Mouse (Mus musculus) heart, embryonic 13.5 days (tissue): ENCODE data around the gene BC003965. TPM values are rescaled to one million over a fixed set of nuclear protein-coding genes. Genes with fewer than 3 reads are reported as not detected.
A peak's percentile ranks its signal among the peaks of the same experiment; 100 is the strongest.
"Not testable (repeated sequence)": the region's sequence is repeated elsewhere in the genome, so short reads cannot be mapped to it uniquely, and the experiment has no call there.

ENCODE experiments used
- ATAC-seq: fragments of 200-750 bp; cut with Nextera tagmentation; 2 replicates; pipeline ENCODE4 v1.8.0; 2017; ENCODE audit warnings: moderate TSS enrichment; ENCODE audit not compliant: insufficient number of reproducible peaks, low FRiP score, low TSS enrichment; ENCODE audit errors: extremely low read depth
- H3K27ac ChIP-seq: fragments of 300-500 bp; sonication (generic); replicated peaks from 2 replicates; pipeline ENCODE4 v1.5.1; 2015; ENCODE audit warnings: moderate library complexity, mild to moderate bottlenecking, inconsistent platforms
- H3K27me3 ChIP-seq: fragments of 300-500 bp; sonication (generic); replicated peaks from 2 replicates; pipeline ENCODE4 v1.6.1; 2015; ENCODE audit warnings: mild to moderate bottlenecking, inconsistent platforms
- H3K36me3 ChIP-seq: fragments of 300-500 bp; sonication (generic); 2 replicates; pipeline ENCODE4 v1.6.1; 2015; ENCODE audit warnings: mild to moderate bottlenecking, inconsistent platforms
- H3K4me1 ChIP-seq: fragments of 300-500 bp; sonication (generic); 2 replicates; pipeline ENCODE4 v1.6.1; 2015; ENCODE audit warnings: inconsistent platforms
- H3K4me2 ChIP-seq: fragments of 300-500 bp; sonication (generic); 2 replicates; pipeline ENCODE4 v1.6.1; 2015; ENCODE audit warnings: inconsistent platforms, mild to moderate bottlenecking, moderate library complexity
- H3K4me3 ChIP-seq: fragments of 300-500 bp; sonication (generic); 2 replicates; pipeline ENCODE4 v1.5.1; 2015; ENCODE audit warnings: moderate library complexity, mild to moderate bottlenecking, inconsistent platforms
- H3K9ac ChIP-seq: fragments of 300-500 bp; sonication (generic); 2 replicates; pipeline ENCODE4 v1.6.1; 2015; ENCODE audit warnings: inconsistent platforms, mild to moderate bottlenecking, moderate library complexity
- H3K9me3 ChIP-seq: fragments of 300-500 bp; sonication (generic); 2 replicates; pipeline ENCODE4 v1.6.1; 2016; ENCODE audit warnings: inconsistent platforms
- WGBS: fragments of 180-500 bp; shearing (Covaris S2); methylation state at CpG from one replicate; pipeline ENCODE4 v1.1.7; 2015; ENCODE audit warnings: mixed read lengths; 5-methylcytosine and 5-hydroxymethylcytosine counted together
- polyA plus RNA-seq: library from polyadenylated mRNA; unstranded; fragments of >200 nt; fragmentation: Nextera tagmentation; extraction: Ambion mirVana; gene quantifications from 2 replicates; pipeline ENCODE4 v1.2.1, GENCODE M21; 2015

BC003965 gene
- polyA plus RNA-seq, 1 experiment from 2014 or later = 22.0 TPM

DNA sequence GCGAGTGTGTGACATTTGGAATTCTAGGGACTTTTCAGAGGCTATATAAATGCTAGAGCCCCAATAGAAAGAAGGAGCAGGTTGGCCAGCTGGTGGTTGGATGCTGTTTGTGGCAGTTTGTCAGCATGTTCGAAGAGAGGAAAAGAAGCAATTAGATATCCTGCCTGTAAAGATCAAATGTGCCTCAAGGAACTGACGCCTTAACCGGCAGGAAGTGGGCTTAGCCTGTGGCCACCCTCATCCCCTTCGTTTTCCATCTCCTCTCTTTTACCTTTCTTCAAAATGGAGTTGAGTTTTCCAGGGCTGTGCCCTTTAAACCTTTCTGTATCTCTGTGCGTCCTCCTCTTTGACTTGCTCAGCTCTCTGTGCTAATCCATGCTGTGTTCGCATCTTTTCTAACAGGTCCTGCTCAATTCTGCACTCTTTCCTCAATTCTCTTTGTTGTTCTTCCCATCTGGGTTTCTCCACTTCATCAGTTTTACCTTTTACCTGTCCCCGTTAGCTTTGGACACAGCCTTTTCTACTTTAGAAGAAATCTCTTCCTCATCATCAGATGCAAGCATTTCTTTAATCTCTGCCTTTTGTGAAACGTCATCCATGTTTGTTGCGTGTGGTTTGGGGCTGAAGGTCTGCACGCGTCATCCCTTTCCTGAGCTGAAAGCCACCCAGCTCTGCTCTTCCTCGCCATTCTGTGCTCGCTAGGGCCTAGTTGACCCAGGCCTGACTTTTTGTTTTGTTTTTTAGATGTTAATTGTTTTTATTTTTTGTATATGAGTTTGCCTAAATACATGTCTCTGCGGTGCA is 35.3 kb downstream of the BC003965 start:
- Histone ChIP-seq H3K9me3 (no peaks in the 10 kb centered on the region), H3K4me2 (no peak overlapping the region), H3K27me3 (0 out of 2 replicates have a peak, but pooled peaks cover 4% of the 10 kb centered on the region), H3K9ac (no peak overlapping the region), H3K4me3 (no peak overlapping the region), H3K36me3 (peaks cover 56% of the 10 kb centered on the region), H3K4me1 (peaks cover 18% of the 10 kb centered on the region), H3K27ac (no peak overlapping the region)
- ATAC-seq = no peak
- WGBS = 89% methylated on average over 15 of the region's 15 CpGs

DNA sequence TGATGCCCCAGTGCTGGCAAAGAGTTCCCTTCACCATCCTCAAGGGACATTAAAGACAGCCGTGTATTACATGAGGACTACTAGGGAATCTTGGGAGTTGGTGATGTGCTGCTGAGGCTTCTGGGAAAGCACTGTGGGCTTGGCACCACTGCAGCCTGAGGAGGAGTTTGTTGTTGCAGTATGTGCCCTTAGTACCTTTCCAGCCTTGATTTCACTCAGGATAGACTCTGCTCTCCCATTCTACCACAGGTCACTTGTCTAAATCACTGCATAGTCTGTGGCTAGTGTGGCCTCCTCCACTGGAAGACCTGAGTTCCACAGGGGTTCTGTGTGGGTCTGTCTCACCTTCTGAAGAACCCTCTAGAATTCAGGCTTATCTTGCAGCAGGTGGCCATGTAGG is 36.4 kb downstream of the BC003965 start:
- H3K4me1 ChIP-seq = peaks cover 18% of the 10 kb centered on the region
- no peaks in the 10 kb centered on the region for H3K9me3 ChIP-seq
- H3K27ac ChIP-seq = no peak overlapping the region
- WGBS = 88% methylated on average over 1 of the region's 1 CpGs
- H3K9ac ChIP-seq = no peak overlapping the region; the same call in 1 of the 2 replicates
- H3K4me3 ChIP-seq = no peak overlapping the region
- ATAC-seq = no peak
- peaks cover 49% of the 10 kb centered on the region for H3K36me3 ChIP-seq
- no peak overlapping the region for H3K4me2 ChIP-seq
- 0 out of 2 replicates have a peak, but pooled peaks cover 4% of the 10 kb centered on the region for H3K27me3 ChIP-seq

DNA sequence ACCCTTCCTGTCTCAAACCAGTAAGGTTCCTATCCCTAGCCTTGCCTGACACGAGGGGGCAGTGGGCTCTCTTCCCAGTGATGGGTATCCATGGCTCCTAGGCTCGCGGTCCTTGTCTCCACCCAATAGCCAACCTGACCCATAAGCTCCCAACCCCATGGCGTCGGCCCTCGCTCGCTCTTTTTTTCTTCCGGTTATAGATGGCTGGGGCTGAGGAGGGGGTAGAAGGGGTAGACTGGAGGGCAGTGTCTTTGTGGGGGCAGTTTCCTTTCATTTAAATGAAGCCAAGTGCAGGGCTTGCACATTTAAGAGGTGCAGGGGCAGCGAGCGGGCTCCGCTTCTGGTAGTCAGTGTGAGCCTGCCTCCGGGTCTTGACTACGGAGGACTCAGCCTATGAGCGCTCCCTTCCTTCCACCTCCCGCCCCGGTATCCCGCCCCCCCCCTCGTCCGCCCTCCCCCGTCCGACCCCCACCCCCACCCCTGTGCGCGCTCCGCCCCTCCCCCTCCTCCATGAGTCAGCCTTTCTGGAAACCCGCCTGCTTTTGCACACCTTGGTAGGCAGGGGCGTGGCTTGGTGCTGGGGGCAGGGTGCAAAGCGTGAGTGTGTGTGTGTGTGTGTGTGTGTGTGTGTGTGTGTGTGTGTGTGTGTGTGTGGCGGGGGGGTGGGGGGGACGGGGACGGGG is 37.6 kb downstream of the BC003965 start:
- under 1% methylated on average over 16 of the region's 30 CpGs for WGBS
- Histone ChIP-seq H3K9me3 (no peaks in the 10 kb centered on the region), H3K27ac (peak overlapping the region; percentile 66), H3K36me3 (peaks cover 47% of the 10 kb centered on the region), H3K27me3 (0 out of 2 replicates have a peak, but pooled peaks cover 4% of the 10 kb centered on the region), H3K4me1 (peaks cover 18% of the 10 kb centered on the region), H3K4me3 (peak overlapping the region; percentile 61), H3K4me2 (peak overlapping the region; percentile 87), H3K9ac (peak overlapping the region; percentile 80)
- ATAC-seq = peak; percentile 68

DNA sequence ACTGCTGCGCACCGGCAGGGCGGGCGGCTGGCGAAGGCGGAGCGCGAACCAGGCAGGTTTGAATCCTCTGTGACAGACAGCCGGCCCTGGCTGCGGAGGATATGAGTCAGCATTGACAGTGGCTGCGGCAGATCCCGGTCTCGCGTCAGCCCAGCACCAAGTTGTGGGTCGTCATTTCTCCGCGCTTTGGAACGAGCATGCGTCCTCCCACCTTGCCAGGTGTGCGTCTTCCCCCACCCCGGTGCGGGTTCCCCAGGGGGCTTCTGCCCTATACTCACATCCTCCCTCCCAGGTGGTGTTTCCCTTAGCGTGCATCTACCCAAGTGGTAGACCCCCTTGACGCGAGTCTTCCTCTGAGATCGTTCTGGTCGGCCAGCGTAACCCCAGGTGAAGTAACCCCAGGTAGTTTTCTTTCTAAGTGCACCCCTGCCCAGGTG is 38.2 kb downstream of the BC003965 start:
- H3K27me3 ChIP-seq, H3K9me3 ChIP-seq: not testable (repeated sequence)
- Histone ChIP-seq H3K4me3 (peak overlapping the region; percentile 61), H3K4me1 (peaks cover 18% of the 10 kb centered on the region), H3K4me2 (peak overlapping the region; percentile 87), H3K27ac (peak overlapping the region; percentile 77), H3K36me3 (peaks cover 49% of the 10 kb centered on the region), H3K9ac (peak overlapping the region; percentile 69)
- 6% methylated on average over 17 of the region's 28 CpGs for WGBS
- peak; percentile 73 for ATAC-seq

DNA sequence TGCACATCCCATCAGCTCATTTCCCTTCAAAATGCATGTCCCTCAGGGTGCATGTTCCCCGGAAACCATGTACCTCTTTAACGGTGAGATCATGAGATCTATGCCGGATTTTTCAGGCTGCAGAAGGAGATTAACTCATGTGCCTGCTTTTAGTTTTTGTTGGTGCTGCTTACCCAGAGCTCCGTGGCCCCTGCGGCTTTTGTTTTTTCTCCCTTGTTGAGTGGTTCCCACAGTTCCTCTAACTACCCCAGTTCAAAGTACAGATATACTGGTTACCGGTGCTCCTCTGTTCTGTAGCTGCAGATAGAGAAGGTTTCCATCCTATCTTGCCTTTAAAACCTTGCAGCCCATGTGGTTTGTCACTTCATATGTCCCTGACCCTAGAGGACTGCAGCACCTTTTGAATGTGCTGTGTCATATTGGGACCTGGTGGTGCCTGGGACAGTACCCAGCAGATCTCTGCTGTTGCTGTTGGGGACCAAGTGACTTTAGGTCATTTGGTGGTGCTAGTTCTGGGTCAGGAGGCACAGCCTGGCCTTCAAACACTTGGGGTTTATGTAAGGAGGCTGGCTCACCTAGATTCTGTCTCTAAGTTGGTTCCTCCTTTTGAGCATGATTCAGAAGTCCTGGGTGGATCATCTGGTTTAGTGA is 38.7 kb downstream of the BC003965 start:
- Histone ChIP-seq H3K4me1 (peaks cover 18% of the 10 kb centered on the region), H3K27ac (peak overlapping the region; percentile 77), H3K27me3 (0 out of 2 replicates have a peak, but pooled peaks cover 4% of the 10 kb centered on the region), H3K9me3 (no peaks in the 10 kb centered on the region), H3K4me2 (peak overlapping the region; percentile 87), H3K4me3 (peak overlapping the region; percentile 61), H3K9ac (peak overlapping the region; percentile 69), H3K36me3 (peaks cover 46% of the 10 kb centered on the region)
- 0 out of 2 replicates have a peak, but pooled peaks have one; percentile 18 for ATAC-seq
- WGBS = 42% methylated on average over 6 of the region's 6 CpGs

DNA sequence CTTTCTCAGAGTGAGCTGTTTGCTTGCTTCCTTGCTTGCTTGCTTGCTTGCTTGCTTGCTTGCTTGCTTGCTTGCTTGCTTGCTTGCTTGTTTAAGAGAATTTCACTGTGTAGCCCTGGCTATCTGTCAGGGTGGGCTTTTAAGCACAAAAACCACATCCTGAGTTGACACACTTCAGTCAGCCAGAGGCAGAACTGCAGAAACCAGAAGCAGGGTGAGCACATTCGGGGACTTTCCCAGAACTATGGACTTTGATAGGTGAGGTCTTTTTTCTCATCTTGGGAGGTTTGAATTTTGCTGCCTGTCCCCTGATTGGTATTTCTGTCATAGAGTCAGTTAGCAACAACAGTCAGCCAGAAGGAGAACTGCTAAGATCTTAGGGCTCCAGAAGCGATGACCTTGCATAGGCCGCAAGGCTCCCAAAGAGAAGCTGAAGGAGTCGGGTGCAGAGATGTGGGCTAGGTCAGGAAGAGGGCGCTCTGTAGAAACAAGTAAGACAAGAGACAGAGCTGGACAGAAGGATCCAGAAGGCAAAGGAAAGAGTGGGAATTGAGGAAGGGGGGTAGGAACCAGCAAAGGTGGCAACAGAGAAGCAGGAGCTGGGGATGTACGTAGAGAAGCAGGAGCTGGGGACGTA is 40.4 kb downstream of the BC003965 start:
- Histone ChIP-seq H3K4me2 (peak overlapping the region; percentile 87), H3K9ac (peak overlapping the region; percentile 69; the same call in 1 of the 2 replicates), H3K27ac (peak overlapping the region; percentile 77; the same call in 1 of the 2 replicates)

DNA sequence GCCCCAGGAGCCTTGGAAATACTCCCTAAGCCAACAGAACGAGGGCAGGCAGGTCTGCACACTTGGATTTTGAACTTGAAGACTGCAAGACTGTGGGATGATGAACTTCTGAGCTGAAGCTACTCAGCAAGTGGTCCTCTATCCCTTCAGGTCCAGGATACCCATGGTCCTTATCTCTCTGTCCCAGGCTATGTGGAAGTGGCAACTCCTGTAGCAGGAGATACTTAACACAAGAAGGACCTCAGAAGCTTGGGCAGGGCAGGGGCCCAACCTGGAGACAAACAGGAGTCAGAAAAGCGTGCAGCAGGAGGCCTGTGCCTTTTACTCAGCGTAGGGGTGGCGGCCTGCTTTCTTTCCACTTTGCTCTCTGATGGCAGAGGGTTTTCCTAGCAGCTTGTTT is 41.3 kb downstream of the BC003965 start:
- Histone ChIP-seq H3K27me3 (0 out of 2 replicates have a peak, but pooled peaks cover under 1% of the 10 kb centered on the region), H3K4me2 (peak overlapping the region; percentile 87), H3K4me3 (0 out of 2 replicates have a peak overlapping the region, but pooled peaks have one; percentile 9), H3K4me1 (peaks cover 18% of the 10 kb centered on the region), H3K36me3 (peaks cover 44% of the 10 kb centered on the region), H3K9me3 (no peaks in the 10 kb centered on the region), H3K27ac (no peak overlapping the region), H3K9ac (no peak overlapping the region)
- 82% methylated on average over 4 of the region's 4 CpGs for WGBS
- ATAC-seq = no peak

More for the DNA sequence above, 40.4 kb downstream of the BC003965 start:
- 0 out of 2 replicates have a peak, but pooled peaks cover 4% of the 10 kb centered on the region for H3K27me3 ChIP-seq
- peak overlapping the region; percentile 61 for H3K4me3 ChIP-seq
- ATAC-seq = no peak
- H3K36me3 ChIP-seq = peaks cover 46% of the 10 kb centered on the region
- no peaks in the 10 kb centered on the region for H3K9me3 ChIP-seq
- peaks cover 18% of the 10 kb centered on the region for H3K4me1 ChIP-seq
- WGBS = 79% methylated on average over 7 of the region's 7 CpGs

DNA sequence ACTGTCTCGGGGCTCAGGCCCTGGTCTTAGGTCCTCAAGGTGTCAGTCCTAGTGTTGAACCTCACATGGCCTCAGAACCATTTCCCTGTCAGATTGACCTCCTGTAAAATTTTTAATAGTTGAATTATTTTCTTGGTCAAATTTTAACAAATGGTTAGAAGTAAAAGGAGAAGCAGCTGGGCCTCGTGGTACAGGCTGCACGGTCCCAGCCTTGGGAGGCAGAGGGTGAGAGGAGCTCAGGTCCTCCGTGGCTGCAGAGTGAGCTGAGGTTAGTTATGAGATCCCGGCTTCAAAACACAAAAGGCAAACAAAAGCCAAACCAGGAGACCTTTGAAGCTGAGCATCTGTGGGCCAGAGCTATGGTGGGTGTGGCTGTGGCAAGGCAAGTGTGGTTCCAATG is 43.6 kb downstream of the BC003965 start:
- no peak for ATAC-seq
- Histone ChIP-seq H3K4me3 (no peak overlapping the region), H3K4me2 (no peak overlapping the region), H3K27ac (no peak overlapping the region), H3K27me3 (no peaks in the 10 kb centered on the region), H3K9ac (no peak overlapping the region), H3K36me3 (peaks cover 53% of the 10 kb centered on the region), H3K4me1 (no peaks in the 10 kb centered on the region; the same call in 1 of the 2 replicates), H3K9me3 (no peaks in the 10 kb centered on the region)
- 91% methylated on average over 5 of the region's 5 CpGs for WGBS

DNA sequence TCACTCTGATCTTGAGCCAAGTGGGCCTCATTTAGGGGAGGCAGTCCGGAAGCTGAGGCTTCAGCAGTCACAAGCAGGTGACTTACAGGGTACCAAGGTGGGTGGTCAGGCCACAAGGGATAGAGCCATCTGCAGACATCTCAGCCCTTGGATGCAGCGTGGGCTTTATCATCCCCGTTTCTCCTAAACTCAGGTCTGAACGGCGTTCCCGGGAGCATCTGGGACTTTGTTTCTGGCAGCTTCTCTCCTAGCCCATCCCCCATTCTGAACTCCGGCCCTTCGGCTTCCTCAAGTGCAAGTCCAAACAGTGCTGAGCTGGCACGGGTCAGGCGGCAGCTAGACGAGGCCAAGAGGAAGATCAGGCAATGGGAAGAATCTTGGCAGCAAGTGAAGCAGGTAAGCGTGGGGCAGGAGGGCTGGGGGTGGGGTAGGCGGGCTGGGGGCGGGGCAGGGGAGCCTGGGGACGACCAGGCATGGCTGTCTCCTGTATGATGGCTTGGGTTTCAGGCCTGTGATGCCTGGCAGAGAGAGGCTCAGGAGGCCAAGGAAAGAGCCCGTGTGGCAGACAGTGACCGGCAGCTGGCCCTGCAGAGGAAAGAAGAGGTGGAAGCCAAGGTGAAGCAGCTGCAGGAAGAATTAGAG is 45.8 kb downstream of the BC003965 start:
- ATAC-seq, H3K27ac ChIP-seq: not testable (repeated sequence)
- 80% methylated on average over 17 of the region's 17 CpGs for WGBS

DNA sequence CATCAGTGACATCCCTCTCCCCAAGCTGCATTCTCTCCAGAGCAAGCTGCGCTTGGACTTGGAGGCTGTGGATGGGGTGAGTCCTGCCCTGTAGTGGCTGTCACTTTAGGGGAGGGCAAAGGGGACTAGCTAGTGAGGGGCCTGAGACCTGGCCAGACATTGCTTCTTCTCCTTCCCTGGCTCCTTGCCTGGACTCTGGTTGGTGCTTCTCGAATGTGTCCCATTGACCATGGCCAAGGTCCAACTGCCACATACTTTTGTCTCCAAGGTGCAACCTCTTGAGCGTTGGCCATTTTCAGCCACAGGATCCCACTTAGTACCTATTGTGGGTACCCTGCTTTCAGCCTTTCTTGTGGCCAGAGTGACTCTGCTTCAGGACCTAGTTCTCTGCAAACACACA is 46.3 kb downstream of the BC003965 start:
- no peaks in the 10 kb centered on the region for H3K4me1 ChIP-seq
- no peaks in the 10 kb centered on the region for H3K27me3 ChIP-seq
- ATAC-seq = no peak
- no peak overlapping the region for H3K4me3 ChIP-seq
- H3K9me3 ChIP-seq = no peaks in the 10 kb centered on the region
- H3K4me2 ChIP-seq = no peak overlapping the region
- H3K9ac ChIP-seq = no peak overlapping the region
- WGBS = 90% methylated on average over 3 of the region's 3 CpGs
- no peak overlapping the region for H3K27ac ChIP-seq
- H3K36me3 ChIP-seq = peaks cover 66% of the 10 kb centered on the region

More for the DNA sequence above, 45.8 kb downstream of the BC003965 start:
- not testable (repeated sequence) for H3K4me1 ChIP-seq, H3K9ac ChIP-seq, H3K4me3 ChIP-seq, H3K4me2 ChIP-seq, H3K9me3 ChIP-seq, H3K27me3 ChIP-seq
- H3K36me3 ChIP-seq = peaks cover 63% of the 10 kb centered on the region
